Mouse (Mus musculus) 3134 (cell line): ENCODE data around the gene Frzb.
"Not testable (repeated sequence)": the region's sequence is repeated elsewhere in the genome, so short reads cannot be mapped to it uniquely, and the experiment has no call there.

ENCODE experiments used
- DNase-seq: peaks from one replicate; pipeline ENCODE4 v3.0.0-alpha.2; 2011; ENCODE audit warnings: low spot score; ENCODE audit not compliant: insufficient read length; ENCODE audit errors: extremely low read depth

Frzb gene

DNA sequence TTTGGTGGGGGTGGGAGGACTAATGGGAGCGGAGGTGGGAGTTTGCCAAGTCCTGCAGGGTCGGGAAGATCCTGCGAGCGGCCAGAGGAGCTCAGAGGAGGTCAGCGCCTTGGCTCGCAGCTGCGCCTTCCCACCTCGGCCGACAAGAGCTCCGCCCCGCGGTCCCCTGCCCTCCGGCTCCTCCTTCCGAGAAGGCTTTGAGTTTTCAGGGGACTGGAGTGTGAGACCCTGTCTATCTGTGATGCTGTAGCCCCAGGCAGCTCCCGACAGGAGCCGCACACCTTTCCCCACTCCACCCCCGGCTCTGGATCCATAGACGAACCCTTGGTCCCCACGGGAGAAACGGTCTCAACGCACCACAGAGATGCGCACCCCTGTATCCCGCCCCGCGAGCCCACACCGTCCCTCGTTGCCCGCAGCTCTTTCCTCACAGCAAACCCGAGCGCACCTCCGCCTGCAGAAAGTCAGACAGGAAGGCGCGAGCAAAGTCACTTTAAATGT is at the start of gene Frzb:
Gene Frzb (minus strand): TSS at position 335 of the 501 bp plus-strand sequence.
- DNase-seq: peak; percentile 6

DNA sequence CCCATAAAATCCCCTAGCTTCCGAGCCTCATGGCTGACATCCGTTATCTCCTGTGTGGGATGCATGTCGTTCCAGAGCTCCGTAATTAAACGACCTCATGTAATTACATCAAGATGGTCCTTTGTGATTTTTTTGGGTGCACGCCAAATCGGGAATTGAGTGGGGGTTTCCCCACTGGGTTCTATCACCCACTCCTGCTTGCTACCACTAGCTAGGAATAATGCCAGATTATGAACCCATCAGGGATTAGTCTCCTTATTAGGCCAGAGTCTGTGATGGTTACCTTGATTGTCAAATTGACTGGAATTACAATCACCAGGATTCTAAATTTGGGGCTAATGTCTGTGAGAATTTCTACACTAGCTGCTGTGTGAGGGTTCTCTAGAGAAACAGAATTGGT is 47.9 kb upstream of the Frzb start:
- not testable (repeated sequence) for DNase-seq

GRCm38 (mm10) chr2:80486851-80487250 is 39.4 kb upstream of the Frzb start:
- no peak for DNase-seq

GRCm38 (mm10) chr2:80484951-80485350 is 37.5 kb upstream of the Frzb start:
- DNase-seq: no peak

- no peak for DNase-seq
These were observed 28.4 kb upstream of the Frzb start for GRCm38 (mm10) chr2:80475831-80476230.

GRCm38 (mm10) chr2:80474247-80474796 is 26.9 kb upstream of the Frzb start:
- DNase-seq: no peak

GRCm38 (mm10) chr2:80465991-80466821 is 18.8 kb upstream of the Frzb start:
- no peak for DNase-seq

- no peak for DNase-seq
These were observed 14.4 kb upstream of the Frzb start for GRCm38 (mm10) chr2:80461827-80462226.

GRCm38 (mm10) chr2:80448231-80448630 is 806 bp upstream of the Frzb start:
- no peak for DNase-seq

GRCm38 (mm10) chr2:80446308-80447151 is 895 bp downstream of the Frzb start:
- DNase-seq: peak; percentile 11

DNA sequence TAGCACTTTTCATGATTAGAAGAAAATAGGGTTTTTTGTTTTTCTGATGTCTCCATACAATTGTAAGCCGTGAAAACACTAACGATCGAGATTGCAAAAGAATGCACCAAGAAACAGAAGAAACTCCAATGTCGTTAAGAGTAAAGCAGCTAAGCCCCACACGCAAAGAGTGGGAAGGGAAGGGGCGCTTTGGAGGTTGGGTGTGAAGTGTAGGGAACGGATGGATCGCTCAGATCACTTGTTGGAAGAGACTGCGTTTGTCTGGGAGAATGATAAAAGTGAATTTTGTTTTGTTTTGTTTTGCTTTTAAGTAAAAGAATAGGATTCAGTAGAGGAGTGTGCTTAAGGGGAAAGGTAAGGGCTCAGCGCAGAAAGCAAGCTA is 1.5 kb downstream of the Frzb start:
- no peak for DNase-seq

DNA sequence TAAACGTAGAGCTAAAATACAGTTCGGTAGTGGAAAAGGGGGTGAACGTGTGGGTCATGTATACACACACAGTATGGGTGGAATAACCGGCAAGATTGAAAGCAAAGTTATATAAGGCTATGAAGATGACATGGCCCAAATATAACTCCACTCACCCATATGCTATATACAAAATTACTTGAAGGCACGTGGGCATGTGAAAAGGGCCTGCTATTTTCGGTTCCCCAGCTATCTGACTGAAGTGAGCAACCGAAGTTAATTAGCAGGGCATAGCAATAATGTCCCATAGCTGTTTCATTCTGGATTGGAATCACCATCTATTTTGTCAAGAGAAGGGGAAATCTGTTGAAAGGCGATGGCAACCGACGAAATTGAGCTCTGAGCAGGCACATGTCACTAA is 1.9 kb downstream of the Frzb start:
- DNase-seq: no peak

- DNase-seq: no peak
These were observed 2.7 kb downstream of the Frzb start for GRCm38 (mm10) chr2:80444418-80445365.

DNA sequence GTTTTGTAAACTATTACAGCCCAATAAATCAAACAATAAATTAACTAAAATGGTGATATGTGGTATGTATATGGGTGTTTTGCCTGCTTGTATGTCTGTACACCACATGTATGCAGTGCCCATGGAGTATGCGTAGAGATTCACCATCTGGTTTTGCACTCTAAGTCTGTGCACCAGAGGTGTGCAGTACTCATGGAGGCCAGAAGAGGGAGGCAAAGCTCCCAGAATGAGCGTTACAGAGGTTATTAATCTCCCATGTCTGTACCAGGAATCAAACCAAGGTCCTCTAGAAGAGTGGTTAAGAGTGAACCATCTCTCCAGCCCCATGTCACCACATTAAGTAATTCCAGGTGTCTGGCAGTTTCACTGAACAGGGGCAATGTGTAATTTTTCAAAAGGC is 3.5 kb downstream of the Frzb start:
- DNase-seq: no peak

GRCm38 (mm10) chr2:80441386-80441785 is 6.0 kb downstream of the Frzb start:
- no peak for DNase-seq

- DNase-seq: no peak
These were observed 8.6 kb downstream of the Frzb start for GRCm38 (mm10) chr2:80438854-80439253.

DNA sequence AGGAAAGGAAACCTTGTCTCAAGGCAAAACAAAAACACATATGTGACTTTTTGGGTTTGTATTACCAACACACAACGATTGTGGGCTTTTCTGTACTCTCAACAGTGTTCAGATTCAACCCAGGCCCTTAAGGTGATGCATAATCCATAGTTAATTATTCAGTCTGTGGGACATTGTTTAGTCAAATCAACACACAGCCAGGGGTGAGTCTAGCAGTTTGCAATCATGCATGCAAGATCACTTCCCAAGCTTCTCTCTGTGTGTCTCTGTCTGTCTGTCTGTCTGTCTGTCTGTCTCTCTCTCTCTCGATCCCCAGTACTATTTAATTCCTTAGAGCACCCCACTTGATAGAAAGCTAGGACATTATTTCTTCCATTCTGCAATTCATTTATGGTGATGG is 10.0 kb downstream of the Frzb start:
- no peak for DNase-seq

- DNase-seq: no peak
These were observed 12.4 kb downstream of the Frzb start for GRCm38 (mm10) chr2:80434783-80435572.

DNA sequence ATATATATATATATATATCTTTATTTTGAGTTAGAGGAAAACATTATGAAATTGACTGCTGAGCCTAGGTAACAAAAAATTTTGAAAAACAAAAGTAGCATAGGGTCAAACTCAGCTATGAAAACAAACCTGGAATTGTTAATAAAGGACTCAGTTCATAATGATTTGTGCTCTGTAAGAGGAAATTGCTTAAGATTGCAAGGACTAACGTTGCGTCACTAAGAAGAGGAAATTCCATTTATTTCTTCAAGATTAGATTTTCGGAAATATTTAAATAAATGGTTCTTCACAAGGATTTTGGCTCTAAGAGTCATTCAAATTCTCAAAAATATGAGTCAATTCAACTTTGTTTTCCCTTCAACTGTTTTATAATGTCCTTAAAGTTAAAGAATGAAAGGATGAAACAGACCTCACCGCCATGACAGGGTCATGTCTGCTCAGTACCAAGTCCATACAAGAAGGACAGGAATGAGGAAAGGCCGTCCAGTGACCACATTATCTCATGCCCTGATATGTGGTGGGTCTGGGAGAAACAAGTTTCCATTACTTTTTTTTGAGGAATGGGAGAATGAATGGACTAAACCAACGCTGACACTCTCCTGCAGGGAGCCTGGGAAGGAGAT is 14.1 kb downstream of the Frzb start:
- DNase-seq: no peak
